9 mouse cellular contexts compared by ENCODE assay signal in genomic region chr4:150002021-150002528, GRCm38 (mm10). TPM values are rescaled to one million over a fixed set of nuclear protein-coding genes. Genes with fewer than 3 reads are reported as not detected.
DNase-seq lines count a peak whose midpoint lies in the region; ATAC-seq and TF ChIP-seq lines count a peak whose summit lies in the region.
"Had no signal": no experiment of that assay in that cellular context is flagged by ENCODE, and none has a peak within 500 bp of the region (broad histone marks: within the 10 kb centered on the region; RNA-seq: fewer than 3 reads in every experiment).

No protein-coding gene starts in this region.

- peaks cover 7% of the 10 kb centered on the region; the same call in 1 of the 2 replicates for H3K79me2 ChIP-seq in CH12.LX (replicated peaks; ENCODE audit: control insufficient read depth, extremely low read depth, insufficient read depth, poor library complexity, severe bottlenecking)

- no peak overlapping the region for H3K4me2 ChIP-seq in CH12.LX (ENCODE audit: insufficient read depth, low read depth, poor library complexity, severe bottlenecking)
- H3K4me2 ChIP-seq in liver, embryonic 14.5 days (ENCODE audit: low read depth): peak overlapping the region; percentile 56
- H3K4me2 ChIP-seq in hindbrain, postnatal 0 days (ENCODE audit: low read depth, low read length): no peak overlapping the region

- no peak for TF ChIP-seq EP300 in CH12.LX (IDR thresholded peaks at IDR 0.05; ENCODE audit: low read length)
- TF ChIP-seq EP300 in liver, embryonic 14.5 days (IDR thresholded peaks at IDR 0.05; ENCODE audit: low read depth): no peak

- peak overlapping the region; percentile 13 for H3K27ac ChIP-seq in CH12.LX (ENCODE audit: insufficient read depth, low read depth)
- peak overlapping the region; percentile 39 for H3K27ac ChIP-seq in liver, embryonic 14.5 days
- no peak overlapping the region for H3K27ac ChIP-seq in hindbrain, postnatal 0 days

- H3K9ac ChIP-seq in CH12.LX (ENCODE audit: insufficient read depth, low read depth): no peak overlapping the region
- H3K9ac ChIP-seq in liver, embryonic 14.5 days (replicated peaks): peak overlapping the region; percentile 43
- no peak overlapping the region for H3K9ac ChIP-seq in hindbrain, postnatal 0 days (replicated peaks; ENCODE audit: low read length)

- in situ Hi-C loops in CH12.LX (cut with MboI; ENCODE audit: low pct_ligation_motif_present, low pct_unique_long_range_greater_than_20kb, low sequenced_read_pairs): no loop called here

- peaks cover 9% of the 10 kb centered on the region for H3K9me3 ChIP-seq in CH12.LX (replicated peaks; ENCODE audit: low read length)
- no peaks in the 10 kb centered on the region for H3K9me3 ChIP-seq in liver, embryonic 14.5 days (ENCODE audit: control insufficient read depth, low read length)
- H3K9me3 ChIP-seq in hindbrain, postnatal 0 days (ENCODE audit: low read length): no peaks in the 10 kb centered on the region

- TF ChIP-seq CTCF in CH12.LX (conservative IDR thresholded peaks at IDR 0.05 in 1 of 2, IDR thresholded peaks at IDR 0.05 in 1 of 2; ENCODE audit: low read depth in 2 of 2, low read length in 2 of 2): no peak
- no peak for TF ChIP-seq CTCF in liver, embryonic 14.5 days (IDR thresholded peaks at IDR 0.05; ENCODE audit: low read depth)
- no peak for TF ChIP-seq CTCF in hindbrain, postnatal 0 days (IDR thresholded peaks at IDR 0.05; ENCODE audit: low read depth)

- peak; percentile 65 for DNase-seq in adrenal gland, adult 2 months
- no peak for DNase-seq in adrenal gland, adult (ENCODE audit: inconsistent age in 2 of 2, low spot score in 1 of 2)
- DNase-seq in CH12.LX (ENCODE audit: extremely low read depth): no peak
- DNase-seq in liver, embryonic 14.5 days (ENCODE audit: low read depth in 3 of 3, low spot score in 3 of 3): peak in 1 of 3 experiments; percentile 44
- DNase-seq in neural tube, embryonic 10.5 days (ENCODE audit: extremely low spot score, low spot score): no peak
- no peak for DNase-seq in layer of hippocampus, adult 8-10 months (ENCODE audit: low spot score in 2 of 2)
- DNase-seq in hindbrain, postnatal 0 days (ENCODE audit: low spot score): no peak
- DNase-seq: thymus, postnatal 25 days had no signal

- TF ChIP-seq POLR2A in CH12.LX (IDR thresholded peaks at IDR 0.05; ENCODE audit: low read depth, low read length): no peak

- peaks cover 26 to 78% of the 10 kb centered on the region in 2 experiments for H3K4me1 ChIP-seq in CH12.LX (ENCODE audit: control insufficient read depth in 1 of 2, insufficient read depth in 2 of 2)
- H3K4me1 ChIP-seq in liver, embryonic 14.5 days (replicated peaks; ENCODE audit: control insufficient read depth in 2 of 2, insufficient read depth in 2 of 2, low read length in 1 of 2): peaks cover 20 to 42% of the 10 kb centered on the region in 2 experiments
- no peaks in the 10 kb centered on the region for H3K4me1 ChIP-seq in hindbrain, postnatal 0 days (ENCODE audit: insufficient read depth, low read length)

- peaks cover 4 to 42% of the 10 kb centered on the region in 2 experiments for H3K36me3 ChIP-seq in CH12.LX (replicated peaks in 1 of 2; ENCODE audit: control insufficient read depth in 1 of 2, insufficient read depth in 1 of 2, low read length in 1 of 2)
- no peaks in the 10 kb centered on the region for H3K36me3 ChIP-seq in liver, embryonic 14.5 days (replicated peaks; ENCODE audit: control insufficient read depth, insufficient read depth, low read depth)
- H3K36me3 ChIP-seq in hindbrain, postnatal 0 days (ENCODE audit: insufficient read depth, low read length): no peaks in the 10 kb centered on the region

- no peaks in the 10 kb centered on the region for H3K27me3 ChIP-seq in CH12.LX (replicated peaks)
- H3K27me3 ChIP-seq in liver, embryonic 14.5 days (ENCODE audit: control insufficient read depth, insufficient read depth, low read length): no peaks in the 10 kb centered on the region
- no peaks in the 10 kb centered on the region for H3K27me3 ChIP-seq in hindbrain, postnatal 0 days (ENCODE audit: insufficient read depth, low read length)

- dilution Hi-C loops in CH12.LX (cut with MboI; ENCODE audit: extremely low pct_ligation_motif_present, extremely low pct_unique_long_range_greater_than_20kb, low sequenced_read_pairs): no loop called here

- no peak for TF ChIP-seq RAD21 in CH12.LX (IDR thresholded peaks at IDR 0.05; ENCODE audit: low read depth, low read length)

- 6% methylated on average over 12 of the region's 12 CpGs for WGBS in liver, embryonic 14.5 days (ENCODE audit: insufficient replicate concordance)
- 70% methylated on average over 12 of the region's 12 CpGs for WGBS in hindbrain, postnatal 0 days

- H3K4me3 ChIP-seq in CH12.LX (replicated peaks in 1 of 3; ENCODE audit: low read depth in 2 of 3, low read length in 2 of 3, poor library complexity in 1 of 3): no peak overlapping the region
- peak overlapping the region in 1 of 2 experiments; percentile 23; a peak in 1 of 4 replicates for H3K4me3 ChIP-seq in liver, embryonic 14.5 days (ENCODE audit: insufficient read depth in 1 of 2, low read depth in 2 of 2, low read length in 2 of 2)
- H3K4me3 ChIP-seq in hindbrain, postnatal 0 days (ENCODE audit: low read length): no peak overlapping the region

- peak; percentile 62 to 68; a peak in 3 of 4 replicates for ATAC-seq in hematopoietic stem cell, adult 5-6 weeks (replicated peaks in 1 of 2; ENCODE audit: insufficient read depth in 1 of 2, low FRiP score in 2 of 2, low TSS enrichment in 1 of 2, low read depth in 1 of 2, poor library complexity in 2 of 2, severe bottlenecking in 2 of 2)
- peak; percentile 72 for ATAC-seq in liver, embryonic 14.5 days (ENCODE audit: insufficient read depth)
- ATAC-seq in hindbrain, postnatal 0 days: no peak

TF ChIP-seq in CH12.LX, 34 proteins besides CTCF, POLR2A, EP300 and RAD21:
- peak; percentile 63; the same call in 1 of the 2 replicates for TF ChIP-seq MAFK (IDR thresholded peaks at IDR 0.05; ENCODE audit: insufficient replicate concordance, low read length)
- TF ChIP-seq IRF4 (IDR thresholded peaks at IDR 0.05; ENCODE audit: low read depth, low read length): no peak

RNA-seq across cellular contexts. Expression of gene H6pd, which starts 6.7 kb away (rescaled TPM):
- total RNA-seq in adrenal gland, adult 2 months (2021): 100 to 1,000 TPM; 120 to 197 TPM
- polyA plus RNA-seq in adrenal gland, adult 2 months (2012; rRNA removed): 146 and 154 TPM in 2 replicates
- total RNA-seq in CH12.LX (2012; rRNA removed): 25.1 and 25.3 TPM in 2 replicates
- total RNA-seq in CH12.LX (2014; rRNA removed): 13.2 and 17.7 TPM in 2 replicates
- 36.2 and 38.5 TPM in 2 replicates for polyA plus RNA-seq in CH12.LX (2012; ENCODE audit: insufficient read length, low read depth)
- 22.7 and 26.6 TPM in 2 replicates for total RNA-seq in hematopoietic stem cell, adult 5-6 weeks (2017)
- 8.3 and 9.6 TPM in 2 replicates for polyA plus RNA-seq in liver, embryonic 14.5 days (2012; rRNA removed)
- 7.9 and 9.1 TPM in 2 replicates for polyA plus RNA-seq in liver, embryonic 14.5 days (2014; fragmentation: Nextera tagmentation; extraction: Ambion mirVana)
- total RNA-seq in layer of hippocampus, adult 8-10 months (2022): 10 to 100 TPM; 11.9 to 14.4 (median 14.1) TPM
- 15.0 and 16.9 TPM in 2 replicates for total RNA-seq in hindbrain, postnatal 0 days (2014; rRNA removed)
- 3.0 and 3.4 TPM in 2 replicates for polyA plus RNA-seq in hindbrain, postnatal 0 days (2015; fragmentation: Nextera tagmentation; extraction: Ambion mirVana)

RNA-seq across cellular contexts. Expression of gene Spsb1, which starts 47.2 kb away (rescaled TPM):
- 10 to 100 TPM; 22.2 to 29.5 TPM for total RNA-seq in adrenal gland, adult 2 months (2021)
- 26.3 and 26.9 TPM in 2 replicates for polyA plus RNA-seq in adrenal gland, adult 2 months (2012; rRNA removed)
- total RNA-seq in CH12.LX (2012; rRNA removed): 0.04 and 0.34 TPM in 2 replicates
- total RNA-seq in CH12.LX (2014; rRNA removed): 0.07 and 0.16 TPM in 2 replicates
- 0.16 and 0.19 TPM in 2 replicates for polyA plus RNA-seq in CH12.LX (2012; ENCODE audit: insufficient read length, low read depth)
- total RNA-seq in hematopoietic stem cell, adult 5-6 weeks (2017): 0.30 TPM in 1 of 2 replicates, not detected in the other
- 0.23 and 0.25 TPM in 2 replicates for polyA plus RNA-seq in liver, embryonic 14.5 days (2012; rRNA removed)
- polyA plus RNA-seq in liver, embryonic 14.5 days (2014; fragmentation: Nextera tagmentation; extraction: Ambion mirVana): 0.46 and 0.56 TPM in 2 replicates
- 10 to 100 TPM; 19.4 to 41.1 (median 33.3) TPM for total RNA-seq in layer of hippocampus, adult 8-10 months (2022)
- total RNA-seq in hindbrain, postnatal 0 days (2014; rRNA removed): 13.7 and 18.4 TPM in 2 replicates
- polyA plus RNA-seq in hindbrain, postnatal 0 days (2015; fragmentation: Nextera tagmentation; extraction: Ambion mirVana): 8.9 and 9.2 TPM in 2 replicates

Comparison
In these comparisons a context has a peak if more than half of its experiments do, and no peak if none do; other contexts are left out.
1. RNA of gene Spsb1, which starts 47.2 kb away (total RNA-seq): 19.4 to 41.1 TPM in layer of hippocampus, adult 8-10 months, 22.2 to 29.5 TPM in adrenal gland, adult 2 months and 13.7 to 18.4 TPM in hindbrain, postnatal 0 days; 0.30 TPM in hematopoietic stem cell, adult 5-6 weeks and 0.04 to 0.34 TPM in CH12.LX; every median in the first group is over 10 times any median in the second.